Mouse (Mus musculus) v-Abl transformed pro-B cells (cell line): ENCODE measurements at regions not wholly inside any gene's neighbourhood (a gene's known extent, or its start where the extent isn't known, plus 50 kb on each side); places are given as distances from the start of the nearest gene placed in this dataset.
"Not testable (repeated sequence)": the region's sequence is repeated elsewhere in the genome, so short reads cannot be mapped to it uniquely, and the experiment has no call there.

Source experiments
- in situ Hi-C, 2 experiments: fragments of 400-800 bp; cut with MboI; formaldehyde crosslinking; loops; one replicate each; pipeline ENCODE4 v1.15.1; 2025; ENCODE audit not compliant: unreplicated experiment in 2 of 2

- in situ Hi-C loops = no loop called here
Measured at GRCm38 (mm10) chr2:17902616-17903015, 94.1 kb downstream of the H2al2a start.

DNA sequence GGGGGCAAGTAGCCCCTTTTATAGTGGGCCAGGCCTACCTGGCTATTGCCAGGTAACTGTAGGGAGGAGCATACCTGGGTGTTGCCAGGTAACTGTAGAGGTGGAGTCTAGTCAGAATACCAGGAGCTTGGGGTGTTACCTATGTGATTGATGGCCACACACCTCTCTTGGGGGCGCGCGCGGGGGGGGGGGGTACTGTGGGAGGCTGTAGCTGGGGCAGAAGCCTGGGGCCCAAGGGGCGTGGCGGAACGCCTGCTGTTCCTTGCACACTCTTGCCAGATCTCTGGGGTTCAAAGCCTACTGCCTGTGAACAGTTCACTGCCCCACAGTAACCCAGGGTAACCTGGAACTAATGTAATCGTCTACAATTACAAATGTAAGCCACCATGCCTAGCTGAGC, 96.6 kb downstream of the H2al2a start:
- in situ Hi-C loops = no loop called here

DNA sequence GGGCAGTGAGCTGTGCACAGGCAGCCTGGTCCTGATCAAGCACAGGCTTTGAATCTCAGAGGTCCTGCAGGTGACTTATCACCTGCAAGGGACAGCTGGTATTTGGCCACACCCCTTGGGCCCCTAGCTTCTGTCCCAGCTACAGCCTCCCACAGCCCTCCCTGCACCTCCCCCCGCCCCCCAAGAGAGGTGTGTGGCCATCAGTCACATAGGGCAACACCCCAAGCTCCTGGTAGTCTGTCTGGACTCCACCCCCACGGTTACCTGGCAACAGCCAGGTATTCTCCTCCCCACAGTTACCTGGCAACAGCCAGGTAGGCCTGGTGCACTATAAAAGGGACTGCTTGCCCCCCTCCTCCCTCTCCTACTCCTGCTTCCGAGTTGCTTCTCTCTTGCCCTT, 98.0 kb downstream of the H2al2a start:
- in situ Hi-C loops = no loop called here

- in situ Hi-C loops = no loop called here
Measured at GRCm38 (mm10) chr2:17896036-17896435, 100.7 kb downstream of the H2al2a start.

- in situ Hi-C loops = not testable (repeated sequence)
Measured at GRCm38 (mm10) chr2:17892661-17893060, 104.1 kb downstream of the H2al2a start.

GRCm38 (mm10) chr2:17887699-17888098, 109.1 kb downstream of the H2al2a start:
- in situ Hi-C loops = no loop called here

GRCm38 (mm10) chr2:17882389-17882788, 114.4 kb downstream of the H2al2a start:
- in situ Hi-C loops = no loop called here

DNA sequence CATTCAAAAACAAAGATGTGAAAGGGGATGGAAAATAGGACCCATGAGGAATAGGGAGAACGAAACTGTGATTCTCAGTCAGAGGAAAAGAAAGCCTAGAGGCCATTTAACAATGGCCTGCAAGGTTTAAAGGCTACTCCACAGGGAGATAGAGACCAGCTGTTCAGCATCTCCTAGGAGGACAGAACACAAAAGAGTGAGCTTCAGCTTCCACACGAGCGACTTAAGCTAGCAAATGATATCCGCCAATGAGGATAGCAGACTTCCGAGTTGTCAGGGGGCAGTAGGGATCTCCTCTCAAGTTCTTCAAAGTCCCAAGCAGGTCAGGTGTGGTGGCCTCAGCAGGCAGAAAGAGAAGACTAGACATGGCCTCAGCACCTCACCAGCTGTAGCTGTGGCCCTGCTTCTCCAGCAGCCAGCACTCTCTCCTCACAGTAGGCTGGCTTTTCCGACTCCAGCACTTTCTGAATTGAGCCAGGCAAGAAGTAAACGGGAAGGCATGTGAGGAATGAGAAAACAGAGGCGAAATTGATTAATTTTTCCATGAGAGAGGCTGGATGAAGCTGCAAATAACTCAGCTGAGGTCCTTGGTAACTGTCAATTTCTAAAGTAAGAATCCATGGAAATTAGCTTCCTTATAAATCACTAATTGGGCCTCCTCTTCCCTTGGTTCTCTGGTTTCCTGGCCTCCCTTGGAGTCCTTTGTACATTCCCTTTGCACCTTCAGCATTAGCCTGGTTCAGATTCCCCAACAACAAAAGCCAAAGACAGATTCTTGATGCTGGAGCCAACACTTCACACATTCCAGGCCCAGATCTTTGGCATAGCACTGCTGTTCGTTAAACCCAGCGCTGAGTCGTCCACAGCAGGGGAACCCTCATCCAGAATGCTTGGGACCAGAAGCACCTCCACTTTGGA, 115.7 kb downstream of the H2al2a start:
- in situ Hi-C loops = no loop called here

GRCm38 (mm10) chr2:17877901-17878300, 118.9 kb downstream of the H2al2a start:
- in situ Hi-C loops = no loop called here

GRCm38 (mm10) chr2:17876942-17877341, 119.8 kb downstream of the H2al2a start:
- in situ Hi-C loops = no loop called here

DNA sequence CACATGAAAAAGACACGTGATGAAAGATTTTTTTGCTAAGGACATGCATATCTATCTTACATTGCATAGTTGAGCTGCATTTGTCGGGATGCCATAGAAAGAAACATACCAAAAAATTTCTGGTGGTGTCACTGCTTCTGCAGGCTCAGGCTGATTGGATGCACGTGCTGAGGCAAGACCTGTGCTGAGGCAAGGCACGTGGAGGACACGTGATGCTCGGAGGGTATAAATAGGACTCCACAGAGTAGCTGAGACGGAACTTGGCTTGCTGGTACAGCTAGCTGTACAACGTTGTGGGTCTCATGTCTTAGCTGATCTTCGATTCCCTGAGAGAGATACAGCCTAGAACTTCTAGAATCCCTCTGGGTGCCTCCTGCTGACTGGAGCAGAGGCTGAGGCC, 120.6 kb downstream of the H2al2a start:
- in situ Hi-C loops = no loop called here

DNA sequence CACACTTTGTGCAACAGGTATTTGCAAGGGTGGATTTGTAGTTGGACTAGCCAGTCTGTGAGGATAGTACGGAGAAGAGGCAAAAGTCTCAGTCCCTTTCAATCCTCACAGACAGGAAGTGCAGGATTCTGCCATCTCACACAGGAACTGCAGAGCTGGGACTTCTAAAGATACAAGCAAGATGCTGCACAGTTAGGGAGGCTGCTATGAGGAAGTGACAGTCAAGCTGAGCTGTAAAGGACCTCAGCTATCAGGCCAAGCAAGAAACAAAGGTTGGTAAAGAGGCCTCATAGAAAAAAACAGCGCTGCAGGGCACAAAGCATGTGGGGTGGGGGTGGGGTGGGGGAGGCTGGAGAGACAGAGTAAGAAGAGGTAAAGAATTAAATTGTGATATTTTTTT, 126.2 kb downstream of the H2al2a start:
- in situ Hi-C loops = no loop called here

DNA sequence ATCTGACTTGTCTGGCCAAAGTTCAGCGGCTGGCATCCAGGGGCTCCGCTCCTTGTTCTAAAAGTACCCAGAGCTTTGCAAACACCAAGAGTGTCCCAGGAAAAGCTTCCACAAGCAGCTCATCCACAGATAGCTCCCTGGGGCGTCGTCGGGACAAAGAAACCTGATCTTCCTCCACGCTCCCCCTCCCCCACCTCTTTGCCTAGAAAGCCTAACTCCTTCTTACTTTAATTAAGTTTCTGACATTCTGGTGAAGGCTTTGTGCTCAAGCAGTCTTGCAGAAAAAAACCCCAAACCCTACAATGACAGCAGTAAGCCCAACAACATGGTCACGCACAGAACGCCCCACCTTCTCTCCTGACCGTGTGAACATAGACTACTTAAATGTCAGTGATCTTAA, 128.6 kb downstream of the H2al2a start:
- in situ Hi-C loops = no loop called here

- in situ Hi-C loops = no loop called here
Measured at GRCm38 (mm10) chr2:17867341-17867740, 129.4 kb downstream of the H2al2a start.

DNA sequence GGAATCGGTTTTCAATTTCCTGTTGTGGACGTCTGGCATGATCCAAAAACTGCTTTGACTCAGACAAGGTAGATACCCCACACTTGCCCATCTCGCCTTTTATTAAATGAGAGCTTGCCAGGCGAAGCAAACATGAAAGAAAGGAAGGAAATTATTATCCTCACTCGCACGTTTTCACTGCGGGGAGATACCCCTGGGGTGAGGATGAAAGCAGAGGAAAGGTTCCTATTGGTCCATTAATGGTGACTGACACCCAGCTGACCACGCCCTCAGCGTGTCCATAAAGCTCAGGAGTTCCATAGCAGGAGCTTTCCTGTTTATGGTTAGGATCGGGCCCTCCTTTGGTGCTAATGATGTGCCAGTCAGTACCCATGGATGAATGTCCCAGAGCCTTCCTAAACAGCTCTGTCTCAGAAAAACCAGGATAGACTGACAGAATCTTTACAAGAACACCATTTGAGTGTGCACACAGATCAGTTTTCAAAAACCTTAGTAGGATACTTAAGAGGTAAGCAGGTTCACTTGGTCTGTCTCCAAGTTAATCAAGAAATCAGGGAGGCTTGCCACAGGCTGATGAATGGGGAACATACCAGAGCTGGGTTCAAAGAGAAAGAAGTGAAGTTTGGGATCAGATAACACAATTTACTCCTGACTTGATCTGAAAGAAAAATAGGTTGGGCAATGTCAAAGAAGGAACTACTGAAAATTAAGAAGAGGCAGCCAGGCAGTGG, 130.7 kb upstream of the Nebl start:
- in situ Hi-C loops = no loop called here

GRCm38 (mm10) chr2:17860922-17861559, 129.8 kb upstream of the Nebl start:
- in situ Hi-C loops = no loop called here

DNA sequence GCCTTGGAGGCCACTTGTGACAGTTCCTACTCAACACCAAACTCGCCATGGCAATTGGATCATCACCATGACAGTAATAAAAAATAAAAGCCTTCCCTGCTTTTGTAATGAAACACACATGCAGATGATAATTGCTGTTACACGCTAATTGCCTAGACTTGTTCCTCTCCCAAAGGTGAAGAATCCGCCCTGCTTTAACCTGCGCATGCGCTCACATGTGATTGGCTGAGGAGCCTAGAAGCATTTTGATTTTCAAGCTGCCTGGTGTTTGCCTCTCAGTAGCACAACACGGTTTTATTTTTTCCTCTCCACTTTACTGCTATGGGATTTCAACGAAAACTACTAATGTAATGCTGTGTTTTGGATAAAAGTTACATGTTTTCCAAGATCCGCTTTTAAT, 128.0 kb upstream of the Nebl start:
- in situ Hi-C loops = no loop called here

GRCm38 (mm10) chr2:17858326-17858725, 127.1 kb upstream of the Nebl start:
- in situ Hi-C loops = no loop called here

- in situ Hi-C loops = no loop called here
Measured at GRCm38 (mm10) chr2:17855566-17856264, 124.5 kb upstream of the Nebl start.

GRCm38 (mm10) chr2:17854088-17854487, 122.8 kb upstream of the Nebl start:
- in situ Hi-C loops = no loop called here

GRCm38 (mm10) chr2:17853500-17854011, 122.3 kb upstream of the Nebl start:
- in situ Hi-C loops = no loop called here
